Mouse (Mus musculus) liver, embryonic 14.5 days (tissue): ENCODE measurements around the gene Zfand2a. TPM values are rescaled to one million over a fixed set of nuclear protein-coding genes. Genes with fewer than 3 reads are reported as not detected.

ENCODE experiments used
- ATAC-seq: fragments of 200-750 bp; cut with Nextera tagmentation; 2 replicates; pipeline ENCODE4 v1.8.0; 2017; ENCODE audit warnings: moderate number of reproducible peaks, mild to moderate bottlenecking, moderate library complexity; ENCODE audit not compliant: insufficient read depth
- DNase-seq, 3 experiments: peaks; one replicate each; pipeline ENCODE4 v3.0.0-alpha.2; 2012 to 2013; ENCODE audit warnings: low read depth in 3 of 3, low spot score in 3 of 3
- H3K27ac ChIP-seq: fragments of 300-500 bp; sonication (generic); 2 replicates; pipeline ENCODE4 v1.5.1; 2014; ENCODE audit warnings: moderate library complexity, mild to moderate bottlenecking, control low read depth, inconsistent platforms
- H3K27me3 ChIP-seq: fragments of 300-500 bp; sonication (generic); 2 replicates; pipeline ENCODE4 v1.6.1; 2014; ENCODE audit warnings: mild to moderate bottlenecking, low read length, moderate library complexity; ENCODE audit not compliant: control insufficient read depth, insufficient read depth
- H3K36me3 ChIP-seq: fragments of 300-500 bp; sonication (generic); replicated peaks from 2 replicates; pipeline ENCODE4 v1.6.1; 2014; ENCODE audit warnings: low read depth; ENCODE audit not compliant: control insufficient read depth, insufficient read depth
- H3K4me1 ChIP-seq, 2 experiments: fragments of 200-500 bp in 1 of 2; fragments of 300-500 bp in 1 of 2; sonication (generic) in 1 of 2; replicated peaks; 2 replicates each; pipeline ENCODE4 v1.6.1; 2012 to 2014; ENCODE audit warnings: antibody characterized with exemption in 1 of 2, inconsistent platforms in 1 of 2, low read length in 1 of 2; ENCODE audit not compliant: control insufficient read depth in 2 of 2, insufficient read depth in 2 of 2
- H3K4me2 ChIP-seq: fragments of 300-500 bp; sonication (generic); 2 replicates; pipeline ENCODE4 v1.6.1; 2014; ENCODE audit warnings: low read depth, mild to moderate bottlenecking, control low read depth, moderate library complexity
- H3K4me3 ChIP-seq, 2 experiments: fragments of 200-500 bp in 1 of 2; fragments of 300-500 bp in 1 of 2; sonication (generic) in 1 of 2; 2 replicates each; pipeline ENCODE4 v1.5.1; 2012 to 2014; ENCODE audit warnings: low read depth in 2 of 2, low read length in 2 of 2, mild to moderate bottlenecking in 2 of 2, control low read depth in 1 of 2, inconsistent platforms in 1 of 2, moderate library complexity in 1 of 2; ENCODE audit not compliant: insufficient read depth in 1 of 2
- H3K9ac ChIP-seq: fragments of 300-500 bp; sonication (generic); replicated peaks from 2 replicates; pipeline ENCODE4 v1.6.1; 2014; ENCODE audit warnings: mild to moderate bottlenecking, control low read depth, moderate library complexity
- H3K9me3 ChIP-seq: fragments of 300-500 bp; sonication (generic); 2 replicates; pipeline ENCODE4 v1.6.1; 2016; ENCODE audit warnings: low read length, mixed read lengths; ENCODE audit not compliant: control insufficient read depth
- CTCF ChIP-seq: IDR thresholded peaks from 2 replicates; pipeline ENCODE4 v1.5.1; 2016; ENCODE audit warnings: antibody characterized with exemption, low read depth, control low read depth
- EP300 ChIP-seq: IDR thresholded peaks from 2 replicates; pipeline ENCODE4 v1.6.1; 2016; ENCODE audit warnings: antibody characterized with exemption, low read depth
- WGBS: fragments of 180-500 bp; shearing (Covaris S2); extraction: QIAGEN DNeasy Blood & Tissue Kit; methylation state at CpG from one replicate; pipeline ENCODE4 v1.1.7; 2014; ENCODE audit not compliant: insufficient replicate concordance; 5-methylcytosine and 5-hydroxymethylcytosine counted together
- polyA plus RNA-seq, 2 experiments: library from polyadenylated mRNA; depleted of rRNA in 1 of 2; stranded (reverse) in 1 of 2; unstranded in 1 of 2; fragments of >200 nt; fragmentation: Nextera tagmentation in 1 of 2; extraction: Ambion mirVana in 1 of 2; gene quantifications; 2 replicates each; pipeline versions ENCODE4 v1.2.1 to v1.2.3; 2012 to 2014

Zfand2a gene
- polyA plus RNA-seq, 2 experiments, result 1.4 to 3.2 TPM

DNA sequence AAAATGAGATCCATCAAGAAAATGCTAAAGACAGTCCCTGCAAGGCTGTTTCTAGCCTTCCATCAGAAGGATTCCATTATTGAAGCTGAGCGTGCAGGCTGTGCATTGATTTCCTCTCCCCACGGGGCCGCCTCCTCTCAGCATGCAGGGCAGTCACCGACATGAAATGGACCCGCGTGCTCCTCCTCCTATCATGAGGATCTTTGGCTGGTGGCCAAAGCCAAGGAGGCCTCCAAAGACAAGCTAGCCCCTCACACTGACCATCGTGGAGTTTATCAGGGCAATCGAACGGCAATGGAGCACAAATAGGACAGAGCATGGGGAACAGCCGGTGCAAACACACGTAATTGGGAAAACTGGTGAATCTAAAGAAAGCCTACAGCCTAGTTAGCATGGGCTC, 5.8 kb upstream of the Zfand2a start:
- Histone ChIP-seq H3K36me3 (no peaks in the 10 kb centered on the region), H3K4me2 (no peak overlapping the region), H3K4me3 (no peak overlapping the region), H3K27me3 (no peaks in the 10 kb centered on the region; the same call in 1 of the 2 replicates), H3K9me3 (no peaks in the 10 kb centered on the region), H3K9ac (no peak overlapping the region), H3K27ac (no peak overlapping the region), H3K4me1 (no peaks in the 10 kb centered on the region)
- ATAC-seq, result no peak
- TF ChIP-seq EP300, result no peak
- no peak for TF ChIP-seq CTCF
- WGBS, result 72% methylated on average over 11 of the region's 11 CpGs
- no peak for DNase-seq

DNA sequence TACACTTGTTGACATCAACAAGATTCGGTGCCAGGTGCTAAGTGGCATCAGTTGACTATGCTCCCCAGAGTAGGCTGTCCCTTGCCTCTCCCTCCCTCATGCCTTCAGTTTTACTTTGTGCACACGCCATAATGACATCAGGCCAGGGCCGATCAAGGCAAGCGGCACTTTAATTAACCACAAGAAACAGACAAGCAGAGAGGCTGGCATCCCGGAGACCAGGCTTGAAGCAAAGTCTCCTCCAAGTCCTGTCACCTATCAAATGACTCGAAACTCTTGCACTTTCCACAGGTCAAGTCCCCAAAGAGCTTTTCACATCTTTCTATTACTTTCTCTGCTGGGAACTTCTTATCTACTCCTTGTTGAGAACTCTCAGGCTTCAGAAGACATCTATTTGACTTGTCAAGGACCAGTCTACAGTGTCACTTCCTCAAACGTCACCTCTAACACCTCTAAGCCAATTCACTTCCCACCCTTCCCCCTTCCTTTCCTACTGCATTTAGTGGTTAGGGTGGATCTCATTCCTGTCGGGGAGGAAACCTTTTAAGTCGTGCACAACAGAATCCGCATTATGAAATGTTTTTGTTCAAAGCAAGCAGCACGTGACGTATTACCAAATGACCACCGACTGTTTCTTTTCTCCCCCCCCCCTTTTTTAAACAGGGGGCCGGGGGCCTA, 1.0 kb downstream of the Zfand2a start:
- Histone ChIP-seq H3K4me1 (peaks cover 3 to 10% of the 10 kb centered on the region in 2 experiments; a peak in 3 of 4 replicates), H3K9me3 (no peaks in the 10 kb centered on the region), H3K4me3 (peak overlapping the region; percentile 80 to 84), H3K4me2 (peak overlapping the region; percentile 91), H3K27ac (no peak overlapping the region), H3K9ac (peak overlapping the region; percentile 75), H3K36me3 (peaks cover 10% of the 10 kb centered on the region), H3K27me3 (no peaks in the 10 kb centered on the region)
- DNase-seq (no peak), ATAC-seq (no peak)
- WGBS, result 38% methylated on average over 14 of the region's 14 CpGs
- TF ChIP-seq CTCF, result no peak
- TF ChIP-seq EP300, result no peak

DNA sequence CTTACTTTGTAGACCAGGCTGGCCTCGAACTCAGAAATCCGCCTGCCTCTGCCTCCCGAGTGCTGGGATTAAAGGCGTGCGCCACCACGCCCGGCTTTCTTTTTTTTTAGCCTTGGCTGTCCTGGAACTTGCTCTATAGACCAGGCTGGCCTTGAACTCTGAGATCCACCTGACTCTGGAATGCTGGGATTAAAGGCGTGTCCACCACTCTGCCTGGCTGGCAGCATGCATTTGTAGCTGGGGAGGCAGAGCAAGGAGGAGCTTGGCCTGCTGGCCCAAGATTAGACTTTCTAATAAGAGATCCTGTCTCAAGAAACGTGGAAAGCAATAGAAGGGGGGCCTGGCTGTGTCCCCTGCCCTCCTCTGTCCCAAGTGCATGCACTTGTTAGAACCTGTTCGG, 3.9 kb downstream of the Zfand2a start:
- ATAC-seq (no peak), DNase-seq (no peak)
- Histone ChIP-seq H3K27ac (no peak overlapping the region), H3K9me3 (no peaks in the 10 kb centered on the region), H3K4me3 (no peak overlapping the region), H3K4me2 (no peak overlapping the region), H3K36me3 (peaks cover 25% of the 10 kb centered on the region), H3K9ac (no peak overlapping the region), H3K27me3 (no peaks in the 10 kb centered on the region), H3K4me1 (peaks cover 3 to 10% of the 10 kb centered on the region in 2 experiments; a peak in 3 of 4 replicates)
- no peak for TF ChIP-seq EP300
- TF ChIP-seq CTCF, result no peak
- 76% methylated on average over 10 of the region's 10 CpGs for WGBS

DNA sequence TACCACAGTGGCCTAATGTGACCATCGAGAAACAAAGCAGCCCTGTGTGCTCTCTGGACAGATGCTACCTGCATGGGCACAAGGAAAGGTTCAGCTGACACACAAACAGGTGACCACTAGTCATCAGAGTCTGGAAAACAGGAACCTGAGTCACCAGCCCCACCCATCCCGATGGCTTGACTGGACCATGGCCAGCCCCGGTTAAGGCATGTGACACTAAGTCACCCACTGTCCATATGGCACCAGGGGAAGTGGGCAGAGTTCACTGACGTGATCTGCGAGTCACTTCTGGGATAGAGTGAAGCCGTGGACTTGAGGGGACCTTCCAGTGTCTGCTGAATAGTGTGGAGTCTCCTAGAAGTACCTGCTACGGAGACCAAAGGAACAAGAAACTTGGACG, 5.3 kb downstream of the Zfand2a start:
- Histone ChIP-seq H3K27me3 (no peaks in the 10 kb centered on the region), H3K4me1 (peaks cover 3 to 7% of the 10 kb centered on the region in 2 experiments; a peak in 3 of 4 replicates), H3K9ac (no peak overlapping the region), H3K36me3 (peaks cover 25% of the 10 kb centered on the region), H3K27ac (no peak overlapping the region), H3K9me3 (no peaks in the 10 kb centered on the region), H3K4me3 (no peak overlapping the region), H3K4me2 (no peak overlapping the region)
- ATAC-seq (no peak), DNase-seq (no peak)
- 78% methylated on average over 8 of the region's 8 CpGs for WGBS
- no peak for TF ChIP-seq CTCF
- no peak for TF ChIP-seq EP300

DNA sequence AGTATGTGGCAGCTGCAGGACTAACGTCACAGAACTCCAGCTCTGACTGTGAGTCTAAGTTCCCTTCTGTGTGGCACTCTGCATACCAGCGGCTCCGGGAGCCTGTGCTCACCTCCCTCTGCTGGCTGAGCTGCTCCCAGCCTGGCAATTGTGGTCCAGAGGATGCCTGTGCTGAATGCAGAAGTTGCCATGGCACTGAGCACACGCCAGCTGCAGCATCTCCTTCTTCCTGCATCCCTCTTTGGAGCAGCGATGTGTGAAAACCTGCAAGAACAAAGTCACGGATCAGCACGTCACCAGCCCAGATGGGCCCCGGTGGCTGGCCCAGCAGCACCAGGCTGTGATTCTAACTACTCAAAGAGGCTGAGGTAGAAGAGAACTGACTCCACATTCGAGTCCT, 9.6 kb downstream of the Zfand2a start:
- DNase-seq, result no peak
- Histone ChIP-seq H3K4me3 (no peak overlapping the region), H3K27ac (no peak overlapping the region), H3K9ac (no peak overlapping the region), H3K4me2 (no peak overlapping the region), H3K9me3 (no peaks in the 10 kb centered on the region), H3K4me1 (no peaks in the 10 kb centered on the region), H3K36me3 (peaks cover 28% of the 10 kb centered on the region), H3K27me3 (no peaks in the 10 kb centered on the region)
- WGBS, result 77% methylated on average over 9 of the region's 9 CpGs
- TF ChIP-seq EP300 (no peak), CTCF (no peak)
- no peak for ATAC-seq
